Mouse (Mus musculus): Measurements from ENCODE around the gene Abhd14b. TPM values are rescaled to one million over a fixed set of nuclear protein-coding genes. Genes with fewer than 3 reads are reported as not detected.
A peak's percentile ranks its signal among the peaks of the same experiment; 100 is the strongest.
"Not testable (repeated sequence)": the region's sequence is repeated elsewhere in the genome, so short reads cannot be mapped to it uniquely, and the experiment has no call there.

The Abhd14b gene
- polyA plus RNA-seq, 1 experiment, result 37.9 TPM

DNA sequence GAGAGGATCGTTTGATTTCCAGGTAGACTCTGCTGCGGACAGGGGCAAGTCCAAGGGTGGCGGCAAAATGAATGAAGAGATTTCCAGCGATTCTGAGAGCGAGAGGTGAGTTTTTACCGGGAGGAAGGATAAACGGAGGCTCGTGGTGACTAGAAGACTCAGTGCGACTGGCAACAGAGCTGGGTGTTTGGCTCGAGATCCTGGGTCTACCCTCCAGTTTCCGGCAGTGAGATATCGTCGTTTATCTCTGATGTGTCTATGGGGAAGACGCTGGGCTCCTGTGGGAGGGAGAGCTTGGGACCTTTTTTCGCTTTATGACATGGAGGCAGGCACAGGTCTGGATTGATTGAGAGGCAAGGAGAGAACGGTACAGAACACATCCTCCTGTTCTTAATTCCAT is 30.4 kb downstream of the Abhd14b start:
- H3K4me1 ChIP-seq (ENCODE audit: control insufficient read depth, insufficient read depth, low read length), result peaks cover 7% of the 10 kb centered on the region; the same call in 1 of the 2 replicates
- no peak for TF ChIP-seq POLR2A (IDR thresholded peaks at IDR 0.05; ENCODE audit: extremely low read depth, insufficient read depth, low read length)
- no peak for TF ChIP-seq CTCF (IDR thresholded peaks at IDR 0.05; ENCODE audit: extremely low read depth, insufficient read depth, low read length)
- H3K27ac ChIP-seq (ENCODE audit: insufficient read depth, low read length), result no peak overlapping the region
- peak overlapping the region; percentile 62 for H3K4me3 ChIP-seq (ENCODE audit: insufficient read depth, low read length)

DNA sequence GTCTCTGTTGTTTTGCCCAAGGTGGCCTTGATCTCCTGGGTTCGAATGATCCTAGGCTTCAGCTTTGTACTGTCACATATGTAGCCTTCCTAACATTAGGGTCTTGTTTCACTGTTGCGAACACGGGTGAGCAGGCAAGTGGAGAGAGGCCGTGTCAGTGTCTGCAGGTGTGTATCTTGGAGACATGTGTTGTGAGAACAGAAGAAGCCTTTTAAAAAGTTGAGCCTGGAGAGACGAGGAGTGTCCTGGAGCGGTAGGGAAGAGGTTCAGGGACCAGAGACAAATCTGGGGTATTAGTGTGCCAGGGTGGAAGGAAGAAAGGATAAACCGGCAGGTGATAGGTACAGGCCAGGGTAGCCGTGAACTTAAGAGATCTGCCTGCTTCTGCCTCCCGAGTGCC is 30.8 kb downstream of the Abhd14b start:
- Histone ChIP-seq H3K4me3 (ENCODE audit: insufficient read depth, low read length) (peak overlapping the region; percentile 62), H3K27ac (ENCODE audit: insufficient read depth, low read length) (no peak overlapping the region), H3K4me1 (ENCODE audit: control insufficient read depth, insufficient read depth, low read length) (peaks cover 7% of the 10 kb centered on the region; the same call in 1 of the 2 replicates)
- TF ChIP-seq POLR2A (IDR thresholded peaks at IDR 0.05; ENCODE audit: extremely low read depth, insufficient read depth, low read length) (no peak), CTCF (IDR thresholded peaks at IDR 0.05; ENCODE audit: extremely low read depth, insufficient read depth, low read length) (no peak)

DNA sequence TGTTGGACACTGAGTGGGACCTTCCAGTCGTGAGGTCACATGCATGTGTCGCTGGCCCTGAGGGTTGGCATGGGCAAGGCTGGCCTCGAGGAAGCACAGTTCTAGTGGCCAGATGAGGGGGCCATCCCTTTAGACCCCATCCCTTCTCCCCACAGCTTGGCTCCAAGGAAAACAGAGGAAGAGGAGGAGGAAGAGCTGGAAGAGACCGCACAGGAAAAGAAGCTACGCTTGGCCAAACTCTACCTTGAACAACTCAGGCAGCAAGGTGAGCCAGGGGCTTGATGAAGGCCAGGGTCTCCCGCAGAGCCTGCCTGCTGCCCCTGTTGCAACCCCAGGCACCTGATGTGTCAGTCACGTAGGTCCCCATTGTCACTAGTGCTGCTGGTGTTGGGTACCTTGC is 33.3 kb downstream of the Abhd14b start:
- H3K4me3 ChIP-seq (ENCODE audit: insufficient read depth, low read length), result no peak overlapping the region
- H3K27ac ChIP-seq (ENCODE audit: insufficient read depth, low read length), result no peak overlapping the region
- H3K4me1 ChIP-seq (ENCODE audit: control insufficient read depth, insufficient read depth, low read length), result peaks cover 7% of the 10 kb centered on the region; the same call in 1 of the 2 replicates
- TF ChIP-seq CTCF (IDR thresholded peaks at IDR 0.05; ENCODE audit: extremely low read depth, insufficient read depth, low read length) (no peak), POLR2A (IDR thresholded peaks at IDR 0.05; ENCODE audit: extremely low read depth, insufficient read depth, low read length) (no peak)

DNA sequence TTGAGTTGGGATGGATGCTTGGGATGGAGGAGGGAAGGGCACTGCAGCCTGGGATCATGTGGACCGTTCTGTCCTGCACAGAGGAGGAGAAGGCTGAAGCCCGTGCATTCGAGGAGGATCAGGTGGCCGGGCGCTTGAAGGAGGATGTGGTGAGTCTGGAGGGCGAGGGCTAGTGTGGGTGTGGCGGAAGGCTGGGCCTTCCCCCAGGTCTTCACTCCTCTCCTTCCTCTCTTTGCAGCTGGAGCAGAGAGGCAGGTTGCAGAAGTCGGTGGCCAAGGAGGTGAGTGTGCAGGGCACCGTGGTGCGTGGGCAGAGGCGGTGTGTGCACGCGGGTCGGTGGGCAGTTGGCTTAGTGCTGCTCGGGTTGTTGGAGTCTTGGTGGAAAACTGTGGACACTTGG is 33.8 kb downstream of the Abhd14b start:
- TF ChIP-seq CTCF (IDR thresholded peaks at IDR 0.05; ENCODE audit: extremely low read depth, insufficient read depth, low read length) (no peak), POLR2A (IDR thresholded peaks at IDR 0.05; ENCODE audit: extremely low read depth, insufficient read depth, low read length) (no peak)
- H3K4me1 ChIP-seq (ENCODE audit: control insufficient read depth, insufficient read depth, low read length), result peaks cover 6% of the 10 kb centered on the region; the same call in 1 of the 2 replicates
- no peak overlapping the region for H3K4me3 ChIP-seq (ENCODE audit: insufficient read depth, low read length)
- H3K27ac ChIP-seq (ENCODE audit: insufficient read depth, low read length), result no peak overlapping the region

DNA sequence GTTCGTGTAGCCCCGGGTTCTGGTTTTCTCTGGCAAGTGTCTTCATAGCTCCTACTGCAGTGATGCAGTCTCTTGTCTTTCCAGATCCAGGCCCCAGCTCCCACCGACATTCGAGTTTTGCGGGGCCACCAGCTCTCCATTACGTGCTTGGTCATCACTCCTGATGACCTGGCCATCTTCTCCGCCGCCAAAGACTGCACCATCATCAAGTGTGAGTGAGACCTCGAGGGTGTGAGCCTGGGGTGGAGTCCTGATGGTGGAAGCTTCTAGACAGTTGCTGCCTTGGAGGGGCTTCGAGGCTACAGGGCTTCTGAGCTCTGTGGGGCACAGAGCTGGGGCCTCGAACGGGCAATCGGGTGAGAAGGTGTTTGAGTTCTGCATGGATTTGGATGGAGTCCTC is 34.4 kb downstream of the Abhd14b start:
- Histone ChIP-seq H3K4me1 (ENCODE audit: control insufficient read depth, insufficient read depth, low read length) (peaks cover 4% of the 10 kb centered on the region; the same call in 1 of the 2 replicates), H3K27ac (ENCODE audit: insufficient read depth, low read length) (no peak overlapping the region), H3K4me3 (ENCODE audit: insufficient read depth, low read length) (no peak overlapping the region)
- TF ChIP-seq POLR2A (IDR thresholded peaks at IDR 0.05; ENCODE audit: extremely low read depth, insufficient read depth, low read length) (no peak), CTCF (IDR thresholded peaks at IDR 0.05; ENCODE audit: extremely low read depth, insufficient read depth, low read length) (no peak)

DNA sequence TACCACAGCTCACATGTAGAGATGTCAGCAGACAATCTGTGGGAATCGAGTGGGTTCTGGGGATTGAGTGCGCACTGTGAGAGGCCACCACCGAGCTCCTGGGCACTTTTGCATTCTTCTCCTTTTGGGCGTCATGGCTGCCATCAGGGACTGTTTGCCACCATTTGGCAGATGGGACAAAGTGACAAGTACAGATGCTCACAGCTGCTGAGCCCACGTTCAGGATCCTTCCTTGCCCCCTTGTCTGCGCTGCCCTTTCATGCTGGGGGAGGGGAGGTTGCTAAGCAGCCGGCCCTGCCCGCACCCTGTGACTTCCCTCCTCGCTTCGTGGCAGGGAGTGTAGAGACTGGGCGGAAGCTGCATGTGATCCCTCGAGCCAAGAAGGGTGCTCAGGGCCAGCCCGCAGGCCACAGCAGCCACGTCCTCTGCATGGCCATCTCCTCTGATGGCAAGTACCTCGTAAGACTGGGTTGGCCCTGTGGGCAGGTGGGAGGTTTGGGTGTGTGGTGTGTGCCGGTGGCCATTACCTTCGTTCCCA is 35.4 kb downstream of the Abhd14b start:
- Histone ChIP-seq H3K4me3 (ENCODE audit: insufficient read depth, low read length) (no peak overlapping the region), H3K4me1 (ENCODE audit: control insufficient read depth, insufficient read depth, low read length) (peaks cover 4% of the 10 kb centered on the region; the same call in 1 of the 2 replicates), H3K27ac (ENCODE audit: insufficient read depth, low read length) (no peak overlapping the region)
- TF ChIP-seq CTCF (IDR thresholded peaks at IDR 0.05; ENCODE audit: extremely low read depth, insufficient read depth, low read length) (no peak), POLR2A (IDR thresholded peaks at IDR 0.05; ENCODE audit: extremely low read depth, insufficient read depth, low read length) (no peak)

DNA sequence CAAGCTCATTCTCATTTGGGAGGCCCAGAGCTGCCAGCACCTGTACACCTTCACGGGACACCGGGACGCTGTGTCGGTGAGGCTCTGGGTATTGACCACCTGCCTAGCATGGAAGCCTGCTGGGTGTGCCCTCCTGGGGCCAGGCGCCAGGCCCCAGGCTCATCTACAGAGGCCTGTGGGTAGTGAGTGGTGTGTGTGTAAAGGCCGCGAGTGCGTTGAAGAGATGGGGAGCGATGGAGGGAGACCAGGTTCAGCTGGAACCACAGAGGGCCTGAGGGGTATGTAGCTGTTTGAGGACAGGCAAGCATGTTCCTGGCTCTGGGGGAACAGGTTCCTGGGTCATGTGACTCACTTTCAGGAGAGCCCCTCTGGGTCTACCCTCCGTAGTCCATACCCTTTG is 35.9 kb downstream of the Abhd14b start:
- Histone ChIP-seq H3K4me3 (ENCODE audit: insufficient read depth, low read length) (no peak overlapping the region), H3K27ac (ENCODE audit: insufficient read depth, low read length) (no peak overlapping the region), H3K4me1 (ENCODE audit: control insufficient read depth, insufficient read depth, low read length) (no peaks in the 10 kb centered on the region; the same call in 1 of the 2 replicates)
- no peak for TF ChIP-seq CTCF (IDR thresholded peaks at IDR 0.05; ENCODE audit: extremely low read depth, insufficient read depth, low read length)
- TF ChIP-seq POLR2A (IDR thresholded peaks at IDR 0.05; ENCODE audit: extremely low read depth, insufficient read depth, low read length), result no peak

DNA sequence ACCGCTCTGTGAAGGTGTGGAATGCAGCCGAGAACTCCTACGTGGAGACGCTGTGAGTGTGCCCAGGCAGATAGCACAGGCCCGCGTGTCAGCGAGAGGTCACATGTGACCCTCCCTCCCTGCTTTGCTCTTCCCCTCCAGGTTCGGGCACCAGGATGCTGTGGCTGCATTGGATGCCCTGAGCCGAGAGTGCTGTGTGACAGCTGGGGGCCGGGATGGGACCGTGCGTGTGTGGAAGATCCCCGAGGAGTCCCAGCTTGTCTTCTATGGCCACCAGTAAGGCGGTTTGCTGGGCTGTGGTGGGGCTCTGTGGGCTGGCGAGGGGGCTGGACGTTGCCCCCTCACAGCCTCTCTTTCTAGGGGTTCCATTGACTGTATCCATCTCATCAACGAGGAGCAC is 36.3 kb downstream of the Abhd14b start:
- Histone ChIP-seq H3K4me3 (ENCODE audit: insufficient read depth, low read length) (no peak overlapping the region), H3K27ac (ENCODE audit: insufficient read depth, low read length) (no peak overlapping the region), H3K4me1 (ENCODE audit: control insufficient read depth, insufficient read depth, low read length) (no peaks in the 10 kb centered on the region)
- TF ChIP-seq POLR2A (IDR thresholded peaks at IDR 0.05; ENCODE audit: extremely low read depth, insufficient read depth, low read length) (no peak), CTCF (IDR thresholded peaks at IDR 0.05; ENCODE audit: extremely low read depth, insufficient read depth, low read length) (no peak)

DNA sequence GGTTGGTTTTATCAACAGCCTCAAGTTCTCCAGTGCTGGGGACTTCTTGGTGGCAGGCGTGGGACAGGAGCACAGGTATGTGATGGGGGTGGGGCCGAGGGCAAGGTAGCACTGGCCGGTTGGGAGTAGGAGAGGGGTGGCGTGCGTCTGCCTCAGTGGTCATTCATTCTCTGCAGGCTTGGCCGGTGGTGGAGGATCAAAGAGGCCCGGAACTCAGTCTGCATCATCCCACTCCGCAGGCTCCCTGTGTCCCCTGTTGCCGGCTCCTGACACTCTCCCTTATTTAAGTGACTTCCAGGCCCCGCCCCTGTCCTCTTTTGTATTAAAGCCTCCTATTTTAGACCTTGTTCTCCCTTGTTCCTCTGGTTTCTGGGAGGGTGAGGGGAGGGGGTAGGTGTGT is 37.8 kb downstream of the Abhd14b start:
- no peak overlapping the region for H3K27ac ChIP-seq (ENCODE audit: insufficient read depth, low read length)
- H3K4me1 ChIP-seq (ENCODE audit: control insufficient read depth, insufficient read depth, low read length), result no peaks in the 10 kb centered on the region
- H3K4me3 ChIP-seq (ENCODE audit: insufficient read depth, low read length), result no peak overlapping the region
- TF ChIP-seq CTCF (IDR thresholded peaks at IDR 0.05; ENCODE audit: extremely low read depth, insufficient read depth, low read length), result no peak
- TF ChIP-seq POLR2A (IDR thresholded peaks at IDR 0.05; ENCODE audit: extremely low read depth, insufficient read depth, low read length), result no peak

DNA sequence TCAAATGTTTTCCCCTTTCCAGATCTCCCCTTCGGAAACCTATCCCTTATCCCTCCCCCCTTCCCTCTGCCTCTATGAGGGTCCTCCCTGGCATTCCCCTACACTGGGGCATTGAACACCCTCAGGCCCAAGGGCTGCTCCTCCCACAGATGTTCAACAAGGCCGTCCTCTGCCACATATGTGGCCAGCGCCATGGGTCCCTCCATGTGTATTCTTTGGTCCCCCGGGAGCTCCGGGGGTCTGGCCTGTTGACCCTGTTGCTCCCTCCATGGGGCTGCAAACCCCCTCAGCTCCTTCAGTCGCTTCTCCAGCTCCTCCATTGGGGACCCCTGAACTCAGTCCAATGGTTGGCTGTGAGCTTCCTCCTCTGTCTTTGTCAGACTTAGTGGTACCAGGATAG is 40.3 kb downstream of the Abhd14b start:
- not testable (repeated sequence) for H3K4me1 ChIP-seq (ENCODE audit: control insufficient read depth, insufficient read depth, low read length); H3K4me3 ChIP-seq (ENCODE audit: insufficient read depth, low read length); H3K27ac ChIP-seq (ENCODE audit: insufficient read depth, low read length)
